Mouse (Mus musculus) kidney, embryonic 14.5 days (tissue): ENCODE results near the gene Gbp3. TPM values are rescaled to one million over a fixed set of nuclear protein-coding genes. Genes with fewer than 3 reads are reported as not detected.

Source experiments
- ATAC-seq: fragments of 200-750 bp; cut with Nextera tagmentation; 2 replicates; pipeline ENCODE4 v1.8.0; 2017; ENCODE audit warnings: moderate number of reproducible peaks, mild to moderate bottlenecking, moderate TSS enrichment, moderate library complexity; ENCODE audit not compliant: low FRiP score, low TSS enrichment
- H3K27ac ChIP-seq: fragments of 300-500 bp; sonication (generic); 2 replicates; pipeline ENCODE4 v1.5.1; 2014; ENCODE audit warnings: low read depth, mild to moderate bottlenecking, low read length, moderate library complexity, mixed read lengths
- H3K27me3 ChIP-seq: fragments of 300-500 bp; sonication (generic); 2 replicates; pipeline ENCODE4 v1.6.1; 2014; ENCODE audit warnings: mild to moderate bottlenecking, low read length; ENCODE audit not compliant: control insufficient read depth, insufficient read depth
- H3K36me3 ChIP-seq: fragments of 300-500 bp; sonication (generic); 2 replicates; pipeline ENCODE4 v1.6.1; 2014; ENCODE audit warnings: low read length, mixed read lengths; ENCODE audit not compliant: control insufficient read depth, insufficient read depth
- H3K4me1 ChIP-seq: fragments of 300-500 bp; sonication (generic); 2 replicates; pipeline ENCODE4 v1.6.1; 2014; ENCODE audit warnings: low read length, mixed read lengths; ENCODE audit not compliant: control insufficient read depth, insufficient read depth
- H3K4me2 ChIP-seq: fragments of 300-500 bp; sonication (generic); replicated peaks from 2 replicates; pipeline ENCODE4 v1.6.1; 2014; ENCODE audit warnings: low read depth, mild to moderate bottlenecking, low read length
- H3K4me3 ChIP-seq: fragments of 300-500 bp; sonication (generic); 2 replicates; pipeline ENCODE4 v1.5.1; 2014; ENCODE audit warnings: mild to moderate bottlenecking, low read length
- H3K9ac ChIP-seq: fragments of 300-500 bp; sonication (generic); 2 replicates; pipeline ENCODE4 v1.6.1; 2014; ENCODE audit warnings: low read depth, mild to moderate bottlenecking, low read length, moderate library complexity
- H3K9me3 ChIP-seq: fragments of 300-500 bp; sonication (generic); 2 replicates; pipeline ENCODE4 v1.6.1; 2016; ENCODE audit warnings: low read length; ENCODE audit not compliant: control insufficient read depth
- WGBS: fragments of 180-500 bp; shearing (Covaris S2); extraction: QIAGEN DNeasy Blood & Tissue Kit; methylation state at CpG from one replicate; pipeline ENCODE4 v1.1.7; 2014; 5-methylcytosine and 5-hydroxymethylcytosine counted together
- polyA plus RNA-seq: library from polyadenylated mRNA; unstranded; fragments of >200 nt; fragmentation: Nextera tagmentation; extraction: Ambion mirVana; gene quantifications from 2 replicates; pipeline ENCODE4 v1.2.1, GENCODE M21; 2014

Gbp3 gene
- polyA plus RNA-seq, 1 experiment from 2014 or later: 1.2 TPM

- Histone ChIP-seq H3K9ac (no peak overlapping the region), H3K27me3 (no peaks in the 10 kb centered on the region), H3K4me3 (no peak overlapping the region), H3K4me1 (no peaks in the 10 kb centered on the region), H3K27ac (no peak overlapping the region), H3K36me3 (no peaks in the 10 kb centered on the region), H3K9me3 (no peaks in the 10 kb centered on the region), H3K4me2 (no peak overlapping the region)
- 76% methylated on average over 3 of the region's 3 CpGs for WGBS
- no peak for ATAC-seq
Observed at GRCm38 (mm10) chr3:142618658-142619057, 58.8 kb downstream of the Gbp3 start.

DNA sequence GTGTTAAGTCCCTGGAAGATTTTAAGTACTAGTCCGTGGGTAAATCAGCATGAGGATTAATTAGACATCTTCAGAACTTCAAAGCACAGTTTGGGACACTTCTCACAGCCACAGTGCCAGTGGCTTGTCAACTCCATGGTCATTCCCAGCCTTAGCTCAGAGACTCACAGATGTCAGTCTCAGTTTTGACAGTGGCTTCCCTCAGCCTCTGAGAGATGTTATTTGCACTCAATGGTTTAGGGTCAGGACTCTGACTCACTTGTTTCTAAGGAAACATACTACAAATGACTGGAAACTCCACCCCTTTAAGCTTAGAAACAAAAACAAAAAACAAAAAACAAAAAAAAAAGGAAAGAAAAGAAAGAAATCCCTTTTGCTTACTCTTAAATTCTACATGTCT, 59.8 kb downstream of the Gbp3 start:
- H3K36me3 ChIP-seq: no peaks in the 10 kb centered on the region
- H3K27ac ChIP-seq: no peak overlapping the region
- WGBS: 52% methylated on average over 1 of the region's 1 CpGs
- no peaks in the 10 kb centered on the region for H3K9me3 ChIP-seq
- ATAC-seq: no peak
- no peaks in the 10 kb centered on the region for H3K27me3 ChIP-seq
- no peak overlapping the region for H3K9ac ChIP-seq
- H3K4me1 ChIP-seq: no peaks in the 10 kb centered on the region
- no peak overlapping the region for H3K4me2 ChIP-seq
- no peak overlapping the region for H3K4me3 ChIP-seq

GRCm38 (mm10) chr3:142620111-142620955, 60.5 kb downstream of the Gbp3 start, which contains the start of gene Gbp2:
Gene Gbp2, plus strand, starts transcription at chr3:142620602.
- H3K36me3 ChIP-seq: no peaks in the 10 kb centered on the region
- H3K9me3 ChIP-seq: no peaks in the 10 kb centered on the region
- no peaks in the 10 kb centered on the region for H3K27me3 ChIP-seq
- H3K4me2 ChIP-seq: no peak within 1 kb of the TSS; the same call in 1 of the 2 replicates
- no peak for ATAC-seq
- WGBS: 62% methylated on average over 4 of the region's 4 CpGs
- no peak within 1 kb of the TSS for H3K4me3 ChIP-seq
- H3K27ac ChIP-seq: no peak within 1 kb of the TSS
- no peaks in the 10 kb centered on the region for H3K4me1 ChIP-seq
- H3K9ac ChIP-seq: no peak within 1 kb of the TSS

DNA sequence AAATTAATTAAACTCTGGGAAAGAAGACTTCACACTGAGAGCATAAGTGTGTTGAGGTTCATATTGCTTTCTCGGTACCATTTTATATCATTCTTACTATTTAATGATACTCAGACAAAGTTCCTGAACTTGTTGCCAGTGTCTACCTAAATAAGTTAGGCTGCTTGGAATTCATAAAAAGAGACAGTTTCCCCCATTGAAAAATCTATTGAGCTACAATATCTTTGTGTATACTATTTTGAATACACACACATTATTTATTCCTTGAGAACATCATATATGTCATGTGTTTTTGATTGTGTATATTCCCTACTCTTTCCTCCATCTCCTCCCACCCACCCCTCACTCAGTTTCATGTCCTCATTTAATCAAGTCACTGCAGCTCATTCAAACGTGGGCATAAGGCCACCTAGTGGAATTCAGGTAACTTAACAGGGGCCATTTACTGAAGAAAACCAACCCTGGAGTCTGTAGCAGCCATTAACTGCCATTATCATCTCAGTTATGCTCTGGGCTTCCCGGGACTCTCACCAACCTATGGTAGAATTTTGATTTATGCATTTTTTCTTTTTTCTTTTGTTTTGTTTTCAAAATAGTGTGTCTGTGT, 61.2 kb downstream of the Gbp3 start:
- Histone ChIP-seq H3K27ac (no peak overlapping the region), H3K4me3 (no peak overlapping the region), H3K36me3 (no peaks in the 10 kb centered on the region), H3K27me3 (no peaks in the 10 kb centered on the region), H3K9ac (no peak overlapping the region), H3K9me3 (no peaks in the 10 kb centered on the region), H3K4me1 (no peaks in the 10 kb centered on the region), H3K4me2 (no peak overlapping the region; the same call in 1 of the 2 replicates)
- no peak for ATAC-seq
- 54% methylated on average over 3 of the region's 3 CpGs for WGBS

Other genes starting within 250 kb of the Gbp3 start
- 31.1 and 51.4 TPM in 2 replicates for gene Pdlim5, start 164.3 kb upstream of the Gbp3 start, polyA plus RNA-seq
- not detected in 2 replicates for gene Gbp5, start 66.0 kb upstream of the Gbp3 start, polyA plus RNA-seq
- 1.1 and 2.5 TPM in 2 replicates for gene Gbp7, start 29.7 kb upstream of the Gbp3 start, polyA plus RNA-seq
- gene Gbp2b, start 34.8 kb downstream of the Gbp3 start, polyA plus RNA-seq: not detected in 2 replicates
- 0.99 and 1.2 TPM in 2 replicates for gene Gbp2, start 60.6 kb downstream of the Gbp3 start, polyA plus RNA-seq
- 20.9 and 24.5 TPM in 2 replicates for gene Kyat3, start 141.0 kb downstream of the Gbp3 start, polyA plus RNA-seq
- 81.6 and 106 TPM in 2 replicates for gene Gtf2b, start 205.0 kb downstream of the Gbp3 start, polyA plus RNA-seq